Mouse (Mus musculus): Measurements from ENCODE around the gene Bub1b.

DNA sequence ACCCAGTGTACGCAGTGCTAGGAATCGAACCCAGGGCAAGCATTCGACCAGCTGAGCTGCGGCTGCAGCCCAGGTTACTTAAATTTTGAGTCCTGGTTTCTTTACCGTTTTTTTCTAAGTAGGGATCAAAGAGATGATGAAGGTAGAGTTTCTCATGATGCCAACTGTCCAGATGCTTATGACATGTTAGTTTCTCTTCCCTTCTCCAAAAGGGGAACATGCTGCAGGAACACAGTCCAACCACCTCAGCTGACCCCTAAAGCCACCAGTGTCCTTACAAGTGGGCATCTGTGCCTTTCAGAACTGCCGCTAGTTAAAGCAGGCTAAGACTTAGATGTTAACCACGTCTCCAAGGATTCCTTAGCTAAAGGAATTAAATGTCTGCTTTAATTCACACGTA is 30.8 kb upstream of the Bub1b start:
- TF ChIP-seq CTCF (IDR thresholded peaks at IDR 0.05; ENCODE audit: low read depth) (no peak), EP300 (IDR thresholded peaks at IDR 0.05; ENCODE audit: low read depth) (no peak)

Data from heart, postnatal 0 days (tissue).